Comparison of ENCODE assay signal across 7 mouse cellular contexts in the genomic region with DNA sequence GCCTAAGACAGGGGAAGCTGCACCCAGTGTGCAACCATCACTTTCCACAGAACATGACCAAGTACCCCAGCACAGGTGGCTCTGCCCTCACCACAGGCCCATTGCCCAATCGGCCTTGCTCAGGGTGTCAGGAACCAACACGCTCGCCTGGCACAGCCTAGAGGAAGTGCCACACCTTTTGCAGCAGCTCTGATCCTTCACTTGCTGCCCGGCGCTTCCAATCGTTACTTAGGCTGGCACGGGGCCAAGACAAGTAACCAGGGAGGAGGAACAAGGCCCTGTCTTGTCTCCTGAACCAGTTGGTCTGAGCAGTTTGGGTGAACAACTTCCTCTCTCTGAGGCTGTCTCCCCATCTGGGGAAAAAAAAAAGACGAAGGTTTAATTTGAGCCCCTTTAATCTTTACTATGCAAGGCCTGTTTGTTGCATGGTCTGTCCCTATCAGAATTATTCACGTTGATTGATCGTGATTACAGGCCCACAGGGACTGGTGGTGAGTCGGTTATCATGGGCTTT. TPM values are rescaled to one million over a fixed set of nuclear protein-coding genes. Genes with fewer than 3 reads are reported as not detected.
DNase-seq lines count a peak whose midpoint lies in the region; ATAC-seq and TF ChIP-seq lines count a peak whose summit lies in the region.

No protein-coding gene starts in this region.

- 0 out of 2 replicates have a peak, but pooled peaks have one; percentile 44 for TF ChIP-seq POLR2A in bone marrow, adult 2 months (IDR thresholded peaks at IDR 0.05; ENCODE audit: borderline replicate concordance, control insufficient read depth, low read depth, low read length)
- no peak for TF ChIP-seq POLR2A in small intestine, adult 2 months (IDR thresholded peaks at IDR 0.05; ENCODE audit: low read depth, low read length)

- 0 out of 2 replicates have a peak overlapping the region, but pooled peaks have one; percentile 12 for H3K9ac ChIP-seq in heart, embryonic 16.5 days (ENCODE audit: low read length)
- H3K9ac ChIP-seq in liver, embryonic 16.5 days (ENCODE audit: low read depth, low read length), result no peak overlapping the region

- H3K4me1 ChIP-seq in bone marrow, adult 2 months (ENCODE audit: control insufficient read depth, insufficient read depth, low read length), result peaks cover 4% of the 10 kb centered on the region
- H3K4me1 ChIP-seq in heart, embryonic 16.5 days (ENCODE audit: control insufficient read depth, insufficient read depth, low read length), result peaks cover 4% of the 10 kb centered on the region
- H3K4me1 ChIP-seq in liver, embryonic 16.5 days (ENCODE audit: control insufficient read depth, low read depth, low read length), result no peaks in the 10 kb centered on the region
- H3K4me1 ChIP-seq in small intestine, adult 2 months (ENCODE audit: control insufficient read depth, insufficient read depth, insufficient read length, low read length), result peaks cover 14% of the 10 kb centered on the region; the same call in 1 of the 2 replicates

- no peak overlapping the region for H3K4me2 ChIP-seq in heart, embryonic 16.5 days (ENCODE audit: low read depth, low read length)
- no peak overlapping the region for H3K4me2 ChIP-seq in liver, embryonic 16.5 days (ENCODE audit: low read depth, low read length)

- no peak overlapping the region for H3K4me3 ChIP-seq in bone marrow, adult 2 months (replicated peaks; ENCODE audit: control insufficient read depth, low read depth, low read length)
- no peak overlapping the region for H3K4me3 ChIP-seq in heart, embryonic 16.5 days (ENCODE audit: low read length)
- no peak overlapping the region for H3K4me3 ChIP-seq in liver, embryonic 16.5 days (ENCODE audit: low read depth, low read length)
- no peak overlapping the region for H3K4me3 ChIP-seq in small intestine, adult 2 months (ENCODE audit: low read depth, low read length)

- no peaks in the 10 kb centered on the region for H3K9me3 ChIP-seq in heart, embryonic 16.5 days (replicated peaks; ENCODE audit: control insufficient read depth, low read length)
- no peaks in the 10 kb centered on the region for H3K9me3 ChIP-seq in liver, embryonic 16.5 days (replicated peaks; ENCODE audit: control insufficient read depth, low read length)

- WGBS in bone marrow, adult 2 months, result 3% methylated on average over 11 of the region's 11 CpGs
- WGBS in heart, embryonic 16.5 days, result 37% methylated on average over 11 of the region's 11 CpGs
- WGBS in liver, embryonic 16.5 days (ENCODE audit: insufficient replicate concordance), result 16% methylated on average over 11 of the region's 11 CpGs
- WGBS in small intestine, adult 2 months, result 12% methylated on average over 11 of the region's 11 CpGs

- intact Hi-C loops in left cerebral cortex, postnatal 4 days (cut with DNase I), result no loop called here
- intact Hi-C loops in left cerebral cortex, postnatal 36 days (cut with DNase I), result loop anchor here (5.0 to 10.0 kb wide), 2 partner anchors 101 to 528 kb away; no protein-coding TSS in a partner anchor

- no peak for ATAC-seq in heart, embryonic 16.5 days (replicated peaks; ENCODE audit: extremely low read depth, insufficient read depth, low FRiP score)
- peak; percentile 69 for ATAC-seq in liver, embryonic 16.5 days (ENCODE audit: low read depth)

- no peaks in the 10 kb centered on the region for H3K36me3 ChIP-seq in heart, embryonic 16.5 days (ENCODE audit: control insufficient read depth, insufficient read depth)
- H3K36me3 ChIP-seq in liver, embryonic 16.5 days (ENCODE audit: control insufficient read depth, insufficient read depth), result no peaks in the 10 kb centered on the region
- no peaks in the 10 kb centered on the region for H3K36me3 ChIP-seq in small intestine, adult 2 months (ENCODE audit: control insufficient read depth, insufficient read depth, low read length)

- no peaks in the 10 kb centered on the region for H3K27me3 ChIP-seq in heart, embryonic 16.5 days (ENCODE audit: control insufficient read depth, insufficient read depth, low read length)
- no peaks in the 10 kb centered on the region for H3K27me3 ChIP-seq in liver, embryonic 16.5 days (ENCODE audit: control insufficient read depth, insufficient read depth, low read depth, low read length)
- H3K27me3 ChIP-seq in small intestine, adult 2 months (ENCODE audit: control insufficient read depth, insufficient read depth, low read length), result no peaks in the 10 kb centered on the region

- DNase-seq in left cerebral cortex, postnatal 4 days, result peak; percentile 46
- DNase-seq in left cerebral cortex, postnatal 36 days (ENCODE audit: low spot score in 2 of 2), result no peak
- no peak for DNase-seq in left cerebral cortex, adult 8-10 months (ENCODE audit: low spot score in 2 of 2)

- no peak for TF ChIP-seq CTCF in bone marrow, adult 2 months (IDR thresholded peaks at IDR 0.05; ENCODE audit: control insufficient read depth, insufficient read depth, low read length)
- 0 out of 2 replicates have a peak, but pooled peaks have one; percentile 3 for TF ChIP-seq CTCF in small intestine, adult 2 months (IDR thresholded peaks at IDR 0.05; ENCODE audit: extremely low read depth, insufficient read length, insufficient replicate concordance, low read depth, low read length)

- peak overlapping the region; percentile 95; the same call in 1 of the 2 replicates for H3K27ac ChIP-seq in bone marrow, adult 2 months (ENCODE audit: control insufficient read depth, insufficient read depth, low read depth, low read length, poor library complexity)
- H3K27ac ChIP-seq in heart, embryonic 16.5 days (ENCODE audit: low read length), result no peak overlapping the region
- no peak overlapping the region for H3K27ac ChIP-seq in liver, embryonic 16.5 days (ENCODE audit: low read length)
- H3K27ac ChIP-seq in small intestine, adult 2 months (ENCODE audit: insufficient read depth, low read depth, low read length), result peak overlapping the region; percentile 77

RNA-seq across cellular contexts. Expression of a gene that starts 17.4 kb away (rescaled TPM):
- 10 to 100 TPM; 52.3 to 53.4 TPM for total RNA-seq in left cerebral cortex, postnatal 4 days (2021)
- 10 to 100 TPM; 22.3 to 23.5 TPM for total RNA-seq in left cerebral cortex, postnatal 36 days (2021)
- 12.5 and 27.6 TPM in 2 replicates for polyA plus RNA-seq in bone marrow, adult 2 months (2011; ENCODE audit: insufficient read depth, insufficient read length, low replicate concordance, missing spikeins)
- polyA plus RNA-seq in heart, embryonic 16.5 days (2015; fragmentation: Nextera tagmentation; extraction: Ambion mirVana), result 56.5 and 75.5 TPM in 2 replicates
- polyA plus RNA-seq in liver, embryonic 16.5 days (2015; fragmentation: Nextera tagmentation; extraction: Ambion mirVana), result 5.1 and 7.4 TPM in 2 replicates
- 11.8 and 15.2 TPM in 2 replicates for polyA plus RNA-seq in small intestine, adult 2 months (2012; rRNA removed)
- 10 to 100 TPM; 18.1 to 19.8 (median 18.5) TPM for total RNA-seq in left cerebral cortex, adult 8-10 months (2022)

RNA-seq across cellular contexts. Expression of a gene that starts 60.0 kb away (rescaled TPM):
- 10 to 100 TPM; 14.2 to 15.5 TPM for total RNA-seq in left cerebral cortex, postnatal 4 days (2021)
- 10 to 100 TPM; 20.8 to 24.9 TPM for total RNA-seq in left cerebral cortex, postnatal 36 days (2021)
- polyA plus RNA-seq in bone marrow, adult 2 months (2011; ENCODE audit: insufficient read depth, insufficient read length, low replicate concordance, missing spikeins), result 35.7 and 37.2 TPM in 2 replicates
- 35.1 and 39.5 TPM in 2 replicates for polyA plus RNA-seq in heart, embryonic 16.5 days (2015; fragmentation: Nextera tagmentation; extraction: Ambion mirVana)
- 78.9 and 85.6 TPM in 2 replicates for polyA plus RNA-seq in liver, embryonic 16.5 days (2015; fragmentation: Nextera tagmentation; extraction: Ambion mirVana)
- polyA plus RNA-seq in small intestine, adult 2 months (2012; rRNA removed), result 19.3 and 34.3 TPM in 2 replicates
- total RNA-seq in left cerebral cortex, adult 8-10 months (2022), result 10 to 100 TPM; 21.0 to 24.7 (median 22.5) TPM

Comparison
In these comparisons a context has a peak if more than half of its experiments do, and no peak if none do; other contexts are left out.
1. H3K27ac ChIP-seq: peak in bone marrow, adult 2 months (single experiment) and small intestine, adult 2 months (single experiment); none in heart, embryonic 16.5 days (single experiment) and liver, embryonic 16.5 days (single experiment).